Mouse (Mus musculus): ENCODE measurements around the gene Rpl22. TPM values are rescaled to one million over a fixed set of nuclear protein-coding genes. Genes with fewer than 3 reads are reported as not detected.

The Rpl22 gene
- 447 and 449 TPM in 2 replicates for polyA plus RNA-seq (2015; fragmentation: Nextera tagmentation; extraction: Ambion mirVana)

DNA sequence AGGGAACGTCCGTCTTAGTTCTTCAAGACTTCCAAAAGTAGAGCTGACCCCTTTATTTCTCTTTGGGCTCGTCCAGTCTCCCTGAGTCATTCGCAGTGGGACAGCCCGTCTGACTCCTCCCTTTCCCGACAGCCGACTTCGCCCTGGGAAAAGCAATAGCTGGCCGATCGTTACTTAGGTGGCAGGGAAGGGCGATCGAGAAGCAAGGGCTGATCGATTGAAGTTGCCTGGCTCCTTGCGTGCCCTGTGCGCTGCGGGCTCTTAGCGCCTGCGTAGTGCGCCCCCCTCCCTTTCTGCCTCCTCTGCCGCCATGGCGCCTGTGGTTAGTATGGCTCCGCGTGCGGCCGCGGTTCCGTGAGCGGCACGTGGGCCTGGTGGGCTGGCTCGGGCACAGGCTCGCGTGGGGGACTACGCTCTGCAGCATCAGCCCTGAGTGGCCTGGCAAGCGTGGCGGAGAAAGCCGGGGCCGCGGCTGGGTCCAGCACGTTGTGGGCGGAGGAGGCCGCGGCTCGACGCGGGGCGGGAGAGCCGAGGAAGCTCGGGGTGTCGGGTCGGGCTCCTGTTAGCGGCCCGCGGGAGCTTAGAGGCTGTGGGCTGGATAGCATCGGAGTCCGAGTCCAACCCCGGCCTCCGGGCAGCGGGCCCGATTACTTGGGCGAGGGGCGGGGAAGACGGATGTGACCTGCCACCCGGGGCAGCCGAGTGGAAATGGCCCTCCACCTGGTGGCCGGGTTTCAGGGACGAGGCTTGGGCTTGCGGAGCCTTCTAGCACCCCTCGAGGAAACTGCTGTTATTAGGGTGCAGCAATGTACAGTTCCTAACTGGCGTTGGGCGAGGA lies at the start of gene Rpl22:
Gene Rpl22 (plus strand): TSS at position 169 of the 838 bp plus-strand sequence.
- H3K27me3 ChIP-seq: no peaks in the 10 kb centered on the region
- peak within 1 kb of the TSS; percentile 98 for H3K9ac ChIP-seq
- H3K36me3 ChIP-seq: peaks cover 29% of the 10 kb centered on the region
- peak within 1 kb of the TSS; percentile 75 for H3K4me2 ChIP-seq
- peak; percentile 92 for ATAC-seq (ENCODE audit: insufficient number of reproducible peaks, insufficient read depth, low FRiP score, low TSS enrichment, low read depth)
- H3K27ac ChIP-seq: peak within 1 kb of the TSS; percentile 74
- no peaks in the 10 kb centered on the region for H3K9me3 ChIP-seq
- peak within 1 kb of the TSS; percentile 98 for H3K4me3 ChIP-seq
- under 1% methylated on average over 70 of the region's 70 CpGs for WGBS
- H3K4me1 ChIP-seq: peaks cover 14% of the 10 kb centered on the region

DNA sequence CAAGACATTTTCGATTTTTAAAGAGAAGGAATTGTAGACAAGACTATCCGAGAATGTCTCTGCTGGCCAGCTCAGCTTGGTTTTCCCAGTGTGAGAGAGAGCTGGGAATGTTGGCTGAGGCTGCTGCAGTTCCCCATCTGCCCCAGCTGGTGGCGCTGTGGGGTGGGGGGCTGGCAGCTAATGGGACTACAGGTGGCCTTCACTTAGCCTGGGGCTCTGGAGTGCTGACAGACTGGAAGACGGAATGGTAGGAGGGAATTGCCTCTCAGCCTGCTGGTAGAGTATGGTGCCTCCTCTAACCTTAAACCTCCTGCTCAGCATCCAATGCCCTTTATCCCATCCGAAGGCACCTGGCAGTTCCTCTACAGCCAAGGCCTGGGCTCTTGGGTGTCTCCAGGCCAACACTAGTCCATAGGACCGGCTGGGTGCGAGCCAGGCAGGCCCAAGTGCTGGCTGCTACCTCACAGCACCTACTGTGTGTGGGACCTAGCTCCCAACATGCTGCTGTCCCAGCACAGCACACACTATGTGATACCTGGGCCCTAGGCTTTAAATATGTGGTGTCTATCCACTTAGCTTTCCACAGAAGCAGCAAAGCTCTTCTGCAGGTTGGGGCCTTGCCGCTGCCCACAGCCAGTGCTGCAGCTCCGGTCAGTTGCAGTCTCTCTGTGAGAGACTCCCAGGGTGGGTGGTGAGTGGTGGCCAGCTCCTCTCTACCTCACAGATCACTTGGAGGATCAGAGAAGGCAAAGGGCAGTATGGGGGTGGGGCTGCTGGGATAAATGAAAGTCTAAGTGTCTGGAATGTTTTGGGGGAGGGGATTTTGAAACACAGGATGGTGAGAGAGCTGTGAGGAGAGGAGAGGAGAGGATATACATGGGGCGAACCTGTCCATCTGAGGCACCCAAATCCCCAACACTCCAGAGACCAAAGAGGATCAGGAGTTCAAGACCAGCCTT lies 48.9 kb upstream of the Rpl22 start:
- Histone ChIP-seq H3K9me3 (no peaks in the 10 kb centered on the region), H3K9ac (0 out of 2 replicates have a peak overlapping the region, but pooled peaks have one; percentile 16), H3K36me3 (peaks cover 26% of the 10 kb centered on the region), H3K4me2 (no peak overlapping the region), H3K4me1 (peaks cover 38% of the 10 kb centered on the region), H3K4me3 (no peak overlapping the region), H3K27ac (no peak overlapping the region), H3K27me3 (peaks cover 48% of the 10 kb centered on the region)
- WGBS: 50% methylated on average over 10 of the region's 10 CpGs
- no peak for ATAC-seq (ENCODE audit: insufficient number of reproducible peaks, insufficient read depth, low FRiP score, low TSS enrichment, low read depth)

DNA sequence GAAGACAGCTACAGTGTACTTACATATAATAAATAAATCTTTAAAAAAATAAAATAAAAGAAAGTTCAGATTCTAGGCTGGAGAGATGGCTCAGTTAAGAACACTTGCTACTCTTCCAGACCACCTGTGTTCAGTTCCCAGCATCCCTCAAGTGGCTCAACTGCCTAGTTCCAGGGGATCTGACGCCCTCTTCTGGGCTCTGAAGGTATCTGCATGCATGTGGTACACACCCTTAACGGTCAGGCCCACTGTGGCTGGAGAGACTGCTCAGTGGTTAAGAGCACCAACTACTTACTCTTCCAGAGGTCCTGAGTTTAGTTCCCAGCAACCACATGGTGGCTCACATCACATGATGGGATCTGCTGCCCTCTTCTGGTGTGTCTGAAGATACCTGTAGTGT lies 47.6 kb upstream of the Rpl22 start:
- Histone ChIP-seq H3K4me2 (no peak overlapping the region), H3K27me3 (peaks cover 61% of the 10 kb centered on the region), H3K36me3 (peaks cover 26% of the 10 kb centered on the region), H3K9me3 (no peaks in the 10 kb centered on the region), H3K27ac (no peak overlapping the region), H3K4me3 (no peak overlapping the region), H3K9ac (no peak overlapping the region), H3K4me1 (peaks cover 30% of the 10 kb centered on the region)
- ATAC-seq (ENCODE audit: insufficient number of reproducible peaks, insufficient read depth, low FRiP score, low TSS enrichment, low read depth): no peak
- 62% methylated on average over 2 of the region's 2 CpGs for WGBS

DNA sequence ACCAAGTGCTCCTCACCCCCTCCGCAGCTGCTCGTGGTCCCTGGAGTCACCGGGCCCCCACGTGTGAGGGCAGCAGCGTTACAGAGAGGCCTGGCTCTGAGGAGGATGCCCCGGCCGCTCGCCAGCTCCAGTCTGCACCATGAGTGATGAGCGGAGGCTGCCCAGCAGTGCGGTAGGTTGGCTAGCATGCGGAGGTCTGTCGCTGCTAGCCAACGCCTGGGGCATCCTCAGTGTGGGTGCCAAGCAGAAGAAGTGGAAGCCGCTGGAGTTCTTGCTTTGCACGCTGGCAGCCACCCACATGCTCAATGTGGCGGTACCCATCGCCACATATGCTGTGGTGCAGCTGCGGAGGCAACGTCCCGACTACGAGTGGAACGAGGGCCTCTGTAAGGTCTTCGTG lies 46.6 kb upstream of the Rpl22 start:
- ATAC-seq (ENCODE audit: insufficient number of reproducible peaks, insufficient read depth, low FRiP score, low TSS enrichment, low read depth): no peak
- Histone ChIP-seq H3K4me3 (no peak overlapping the region), H3K27me3 (peaks cover 71% of the 10 kb centered on the region), H3K36me3 (peaks cover 26% of the 10 kb centered on the region), H3K9ac (no peak overlapping the region), H3K9me3 (no peaks in the 10 kb centered on the region), H3K27ac (no peak overlapping the region), H3K4me1 (peaks cover 27% of the 10 kb centered on the region), H3K4me2 (no peak overlapping the region)
- 89% methylated on average over 23 of the region's 23 CpGs for WGBS

DNA sequence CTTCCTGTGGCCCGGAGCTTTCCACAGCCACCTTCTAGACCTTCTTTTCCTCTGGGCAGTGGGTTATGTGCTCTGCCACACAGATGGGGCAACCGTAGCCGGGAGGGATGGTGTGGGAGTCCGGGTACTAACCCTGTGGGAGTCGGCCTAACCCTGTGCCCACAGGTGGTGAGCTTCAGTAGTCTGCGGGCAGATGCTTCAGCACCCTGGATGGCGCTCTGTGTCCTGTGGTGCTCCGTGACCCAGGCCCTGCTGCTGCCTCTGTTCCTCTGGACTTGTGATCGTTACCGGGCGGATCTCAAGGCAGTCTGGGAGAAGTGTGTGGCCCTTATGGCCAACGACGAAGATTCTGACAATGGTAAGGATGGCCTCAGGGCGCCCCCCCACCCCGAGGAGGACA lies 43.9 kb upstream of the Rpl22 start:
- peaks cover 26% of the 10 kb centered on the region for H3K36me3 ChIP-seq
- 47% methylated on average over 15 of the region's 15 CpGs for WGBS
- no peak overlapping the region for H3K27ac ChIP-seq
- H3K9ac ChIP-seq: no peak overlapping the region
- peaks cover 18% of the 10 kb centered on the region for H3K4me1 ChIP-seq
- H3K27me3 ChIP-seq: peaks cover 81% of the 10 kb centered on the region
- H3K9me3 ChIP-seq: no peaks in the 10 kb centered on the region
- H3K4me2 ChIP-seq: no peak overlapping the region
- H3K4me3 ChIP-seq: no peak overlapping the region
- no peak for ATAC-seq (ENCODE audit: insufficient number of reproducible peaks, insufficient read depth, low FRiP score, low TSS enrichment, low read depth)

DNA sequence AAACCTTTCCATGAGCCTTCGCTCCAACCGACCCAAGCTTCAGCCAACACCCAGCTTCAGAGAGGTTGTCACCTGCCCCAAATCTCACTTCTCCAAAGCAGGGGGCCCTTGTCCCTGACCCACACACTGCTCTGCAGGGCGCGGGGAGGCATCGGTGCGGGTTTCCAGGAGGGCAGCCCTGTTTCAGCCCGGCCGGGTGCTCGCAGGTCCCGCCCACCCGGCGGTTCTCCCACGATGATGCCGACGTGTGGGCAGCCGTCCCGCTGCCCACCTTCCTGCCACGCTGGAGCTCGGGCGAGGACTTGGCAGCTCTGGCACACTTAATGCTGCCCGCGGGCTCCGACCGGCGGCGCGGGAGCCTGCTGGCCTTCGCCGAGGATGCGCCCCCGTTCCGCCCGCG lies 42.8 kb upstream of the Rpl22 start:
- H3K27me3 ChIP-seq: peaks cover 86% of the 10 kb centered on the region
- peak overlapping the region; percentile 40 for H3K4me3 ChIP-seq
- WGBS: 15% methylated on average over 34 of the region's 34 CpGs
- peak overlapping the region; percentile 70 for H3K4me2 ChIP-seq
- H3K4me1 ChIP-seq: peaks cover 21% of the 10 kb centered on the region
- H3K9me3 ChIP-seq: no peaks in the 10 kb centered on the region
- no peak overlapping the region for H3K27ac ChIP-seq
- peaks cover 26% of the 10 kb centered on the region for H3K36me3 ChIP-seq
- ATAC-seq (ENCODE audit: insufficient number of reproducible peaks, insufficient read depth, low FRiP score, low TSS enrichment, low read depth): 0 out of 2 replicates have a peak, but pooled peaks have one; percentile 11
- H3K9ac ChIP-seq: peak overlapping the region; percentile 63

DNA sequence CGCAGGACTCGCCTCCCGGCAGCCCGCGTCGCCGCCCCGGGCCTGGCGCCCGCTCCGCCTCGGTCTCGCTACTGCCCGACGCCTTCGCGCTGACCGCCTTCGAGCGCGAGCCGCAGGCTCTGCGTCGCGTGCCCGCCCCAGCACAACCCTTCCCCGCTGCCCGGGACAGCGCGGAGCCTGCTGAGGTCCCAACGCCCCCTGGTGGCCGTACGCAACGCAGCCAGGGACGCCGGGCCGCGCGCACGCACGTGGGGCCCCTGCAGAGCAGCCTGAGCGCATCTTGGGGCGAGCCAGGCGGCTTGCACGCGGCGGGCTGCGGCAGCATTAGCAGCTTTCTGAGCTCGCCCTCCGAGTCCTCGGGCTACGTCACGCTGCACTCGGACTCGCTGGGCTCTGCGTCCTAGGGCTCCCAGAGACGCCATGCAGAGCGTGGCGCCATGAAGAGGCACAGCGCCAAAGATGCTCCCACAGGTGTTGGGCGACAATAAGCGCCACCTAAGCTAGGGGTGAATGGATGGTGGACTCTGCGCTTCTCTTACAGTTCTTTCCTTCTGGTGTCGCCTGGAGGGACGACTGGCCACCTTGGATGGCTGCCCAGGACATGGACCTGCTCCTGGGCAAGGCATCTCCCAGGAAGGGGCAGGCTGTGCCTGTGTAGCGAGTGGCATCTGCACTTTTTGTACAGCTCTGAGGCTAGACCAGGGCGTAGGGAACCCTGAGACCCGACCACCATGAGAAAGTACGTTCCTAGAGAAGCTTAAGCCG lies 42.2 kb upstream of the Rpl22 start:
- Histone ChIP-seq H3K9ac (peak overlapping the region; percentile 63), H3K36me3 (peaks cover 26% of the 10 kb centered on the region), H3K27me3 (peaks cover 92% of the 10 kb centered on the region), H3K4me3 (peak overlapping the region; percentile 40), H3K4me2 (peak overlapping the region; percentile 70), H3K27ac (no peak overlapping the region), H3K9me3 (no peaks in the 10 kb centered on the region), H3K4me1 (peaks cover 21% of the 10 kb centered on the region)
- peak; percentile 66 for ATAC-seq (ENCODE audit: insufficient number of reproducible peaks, insufficient read depth, low FRiP score, low TSS enrichment, low read depth)
- WGBS: 4% methylated on average over 67 of the region's 70 CpGs

DNA sequence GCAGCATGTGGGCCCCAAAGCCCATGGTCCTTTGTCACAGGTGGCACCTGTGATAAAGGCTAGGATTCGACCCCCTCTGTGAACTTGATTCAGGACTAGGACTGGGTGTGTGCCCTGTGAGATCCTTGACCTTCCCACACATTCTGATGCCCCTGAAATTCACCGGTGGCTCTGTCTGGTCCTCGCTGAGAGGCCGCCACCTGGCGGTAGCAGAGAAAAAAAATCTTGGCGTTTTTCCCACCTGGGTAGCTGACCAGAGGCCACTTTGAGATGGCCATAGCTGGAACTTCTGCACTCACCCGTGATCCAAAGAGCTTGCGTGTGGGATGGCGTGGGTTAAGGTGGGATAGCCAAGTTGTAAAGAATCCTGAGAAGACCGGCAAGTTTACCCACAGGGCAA lies 40.0 kb upstream of the Rpl22 start:
- H3K9ac ChIP-seq: no peak overlapping the region
- 2% methylated on average over 10 of the region's 10 CpGs for WGBS

DNA sequence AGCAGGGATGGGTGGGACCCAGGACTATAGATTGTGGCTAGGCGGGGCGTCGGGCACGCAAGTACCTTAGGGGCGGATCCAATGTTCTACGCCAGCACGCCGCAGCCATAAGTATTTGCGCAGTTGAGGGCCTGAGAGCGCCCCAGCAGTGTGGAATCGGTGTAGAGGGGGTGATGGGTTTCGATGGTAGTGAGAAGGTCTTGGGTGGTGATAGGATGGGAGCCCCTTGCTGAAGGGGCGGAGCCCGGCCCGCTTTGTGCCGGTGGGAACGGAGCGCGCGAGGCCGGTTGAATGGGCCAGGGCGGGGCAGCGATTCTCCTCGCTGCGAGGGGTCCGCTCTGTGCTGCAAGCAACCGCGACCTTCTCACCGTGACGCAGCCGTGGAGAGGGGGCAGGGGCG lies 39.4 kb upstream of the Rpl22 start:
- Histone ChIP-seq H3K4me3 (peak overlapping the region; percentile 32), H3K36me3 (peaks cover 3% of the 10 kb centered on the region; the same call in 1 of the 2 replicates), H3K9me3 (0 out of 2 replicates have a peak, but pooled peaks cover 3% of the 10 kb centered on the region), H3K9ac (no peak overlapping the region), H3K4me2 (peak overlapping the region; percentile 58), H3K27ac (no peak overlapping the region), H3K27me3 (peaks cover 96% of the 10 kb centered on the region), H3K4me1 (peaks cover 37% of the 10 kb centered on the region)
- no peak for ATAC-seq (ENCODE audit: insufficient number of reproducible peaks, insufficient read depth, low FRiP score, low TSS enrichment, low read depth)
- WGBS: 2% methylated on average over 32 of the region's 32 CpGs

More for the DNA sequence above, 40.0 kb upstream of the Rpl22 start:
- Histone ChIP-seq H3K9me3 (0 out of 2 replicates have a peak, but pooled peaks cover 3% of the 10 kb centered on the region), H3K36me3 (peaks cover 9% of the 10 kb centered on the region), H3K27ac (no peak overlapping the region), H3K4me2 (no peak overlapping the region), H3K27me3 (peaks cover 96% of the 10 kb centered on the region), H3K4me1 (peaks cover 30% of the 10 kb centered on the region), H3K4me3 (no peak overlapping the region)
- no peak for ATAC-seq (ENCODE audit: insufficient number of reproducible peaks, insufficient read depth, low FRiP score, low TSS enrichment, low read depth)

DNA sequence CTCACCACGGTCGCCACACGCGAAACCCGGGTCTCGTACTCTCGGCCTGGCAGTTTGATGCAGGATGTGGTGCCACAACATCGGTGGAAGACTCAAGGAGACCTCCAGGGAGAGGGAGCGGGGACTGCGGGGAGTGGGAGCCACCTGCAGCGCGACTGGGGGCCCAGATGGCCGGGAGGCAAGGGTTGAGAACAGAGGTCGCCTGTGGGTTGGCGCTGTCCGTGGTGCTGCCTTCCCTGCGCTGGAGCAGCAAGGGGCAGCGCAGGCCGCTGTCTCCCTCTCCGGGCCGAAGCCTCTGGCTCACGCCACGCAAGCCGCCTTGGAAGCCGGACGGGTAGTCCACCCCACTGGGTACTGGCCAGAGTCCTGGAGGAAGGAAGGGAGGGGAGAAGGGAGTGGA lies 38.7 kb upstream of the Rpl22 start:
- H3K27me3 ChIP-seq: peaks cover 96% of the 10 kb centered on the region
- H3K9ac ChIP-seq: no peak overlapping the region
- WGBS: 3% methylated on average over 26 of the region's 26 CpGs
- peaks cover 37% of the 10 kb centered on the region for H3K4me1 ChIP-seq
- H3K9me3 ChIP-seq: 0 out of 2 replicates have a peak, but pooled peaks cover 3% of the 10 kb centered on the region
- peak overlapping the region; percentile 58 for H3K4me2 ChIP-seq
- peak overlapping the region; percentile 32; the same call in 1 of the 2 replicates for H3K4me3 ChIP-seq
- no peak for ATAC-seq (ENCODE audit: insufficient number of reproducible peaks, insufficient read depth, low FRiP score, low TSS enrichment, low read depth)
- no peak overlapping the region for H3K27ac ChIP-seq
- H3K36me3 ChIP-seq: no peaks in the 10 kb centered on the region

Data from embryonic facial prominence, embryonic 13.5 days (tissue).